In the genomic region with DNA sequence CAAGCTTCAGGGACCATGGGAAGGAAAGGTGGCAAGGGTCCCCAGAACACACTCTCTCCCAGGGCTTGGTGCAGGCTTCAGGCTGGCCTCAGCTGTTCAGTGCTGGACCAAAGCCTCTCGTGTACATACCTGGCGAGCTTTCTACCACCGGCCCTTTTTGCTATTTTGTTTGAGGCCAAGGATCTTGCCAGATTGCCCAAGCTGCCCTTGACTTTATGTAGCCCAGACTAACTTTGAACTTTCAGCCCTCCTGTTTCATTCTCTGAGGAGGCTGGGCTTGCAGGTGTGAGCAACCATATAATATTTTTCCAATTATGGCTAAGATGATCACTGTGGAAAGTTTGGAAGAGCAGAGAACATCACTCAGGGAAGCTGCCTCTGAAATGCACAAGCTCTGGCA, we compare ENCODE assay signal across 30 mouse cellular contexts. TPM values are rescaled to one million over a fixed set of nuclear protein-coding genes. Genes with fewer than 3 reads are reported as not detected.
"Had no signal": no experiment of that assay in that cellular context is flagged by ENCODE, and none has a peak within 500 bp of the region (broad histone marks: within the 10 kb centered on the region; RNA-seq: fewer than 3 reads in every experiment).

No protein-coding gene starts in this region.

- ATAC-seq: forebrain, embryonic 13.5 days; forebrain, embryonic 14.5 days; forebrain, embryonic 15.5 days; forebrain, embryonic 16.5 days; forebrain, postnatal 0 days had no signal

- H3K9me3 ChIP-seq: embryonic facial prominence, embryonic 10.5 days; embryonic facial prominence, embryonic 12.5 days; embryonic facial prominence, embryonic 13.5 days; embryonic facial prominence, embryonic 15.5 days; forebrain, embryonic 10.5 days; forebrain, embryonic 12.5 days; forebrain, embryonic 13.5 days; forebrain, embryonic 15.5 days had no signal

- H3K9ac ChIP-seq: embryonic facial prominence, embryonic 12.5 days; embryonic facial prominence, embryonic 15.5 days; forebrain, embryonic 12.5 days; forebrain, embryonic 13.5 days; forebrain, embryonic 15.5 days; forebrain, postnatal 0 days had no signal

- H3K4me3 ChIP-seq: embryonic facial prominence, embryonic 10.5 days; embryonic facial prominence, embryonic 12.5 days; embryonic facial prominence, embryonic 13.5 days; embryonic facial prominence, embryonic 15.5 days; erythroblast, embryonic 14.5 days; forebrain, embryonic 10.5 days; forebrain, embryonic 12.5 days; forebrain, embryonic 13.5 days; forebrain, embryonic 15.5 days; gastrocnemius, adult 2 months; heart, adult 2 months had no signal

- H3K27ac ChIP-seq: embryonic facial prominence, embryonic 10.5 days; embryonic facial prominence, embryonic 12.5 days; embryonic facial prominence, embryonic 13.5 days; embryonic facial prominence, embryonic 15.5 days; forebrain, embryonic 10.5 days; forebrain, embryonic 12.5 days; forebrain, embryonic 13.5 days; forebrain, embryonic 15.5 days; gastrocnemius, adult 2 months; heart, adult 2 months had no signal

- H3K36me3 ChIP-seq: embryonic facial prominence, embryonic 10.5 days; embryonic facial prominence, embryonic 12.5 days; embryonic facial prominence, embryonic 13.5 days; embryonic facial prominence, embryonic 15.5 days; forebrain, embryonic 10.5 days; forebrain, embryonic 12.5 days; forebrain, embryonic 15.5 days had no signal

- H3K4me2 ChIP-seq: embryonic facial prominence, embryonic 12.5 days; embryonic facial prominence, embryonic 13.5 days; embryonic facial prominence, embryonic 15.5 days; forebrain, embryonic 12.5 days; forebrain, embryonic 13.5 days; forebrain, embryonic 15.5 days had no signal

- DNase-seq: cerebellum, adult 8-10 months; cerebellum, adult 9-10 months; cerebellum, adult 9-11 months; cerebellum, postnatal 10 days; cerebellum, postnatal 14 days; cerebellum, postnatal 25 days; cerebellum, postnatal 36 days; embryo, embryonic 11 days; forebrain, postnatal 0 days; gastrocnemius, adult 2 months; gastrocnemius, postnatal 10 days; gastrocnemius, postnatal 14 days; gastrocnemius, postnatal 25 days; gastrocnemius, postnatal 36 days; heart, adult 11 months; heart, adult 18-20 months; heart, adult 2 months had no signal

- H3K27me3 ChIP-seq: embryonic facial prominence, embryonic 15.5 days had no signal

RNA-seq across cellular contexts. Expression of gene Efna1, which starts 3.3 kb away (rescaled TPM):
- total RNA-seq: common myeloid progenitor, adult 5-6 weeks; granulocyte monocyte progenitor cell, adult 5-6 weeks had no signal
